Mouse (Mus musculus) E14TG2a.4 (cell line): ENCODE data around the gene Lmbr1l.

Experiments
- CTCF ChIP-seq: conservative IDR thresholded peaks from 2 replicates; pipeline ENCODE4 v1.5.1; 2014; ENCODE audit warnings: low read length
- POU5F1 ChIP-seq: IDR thresholded peaks from 2 replicates; pipeline ENCODE4 v1.6.1; 2014; ENCODE audit warnings: low read length, borderline replicate concordance

- no peak for TF ChIP-seq CTCF
- no peak for TF ChIP-seq POU5F1
These were observed 31.2 kb downstream of the Lmbr1l start for GRCm38 (mm10) chr15:98886667-98887387.
